Comparison of ENCODE assay signal across 8 mouse cellular contexts in the genomic region with DNA sequence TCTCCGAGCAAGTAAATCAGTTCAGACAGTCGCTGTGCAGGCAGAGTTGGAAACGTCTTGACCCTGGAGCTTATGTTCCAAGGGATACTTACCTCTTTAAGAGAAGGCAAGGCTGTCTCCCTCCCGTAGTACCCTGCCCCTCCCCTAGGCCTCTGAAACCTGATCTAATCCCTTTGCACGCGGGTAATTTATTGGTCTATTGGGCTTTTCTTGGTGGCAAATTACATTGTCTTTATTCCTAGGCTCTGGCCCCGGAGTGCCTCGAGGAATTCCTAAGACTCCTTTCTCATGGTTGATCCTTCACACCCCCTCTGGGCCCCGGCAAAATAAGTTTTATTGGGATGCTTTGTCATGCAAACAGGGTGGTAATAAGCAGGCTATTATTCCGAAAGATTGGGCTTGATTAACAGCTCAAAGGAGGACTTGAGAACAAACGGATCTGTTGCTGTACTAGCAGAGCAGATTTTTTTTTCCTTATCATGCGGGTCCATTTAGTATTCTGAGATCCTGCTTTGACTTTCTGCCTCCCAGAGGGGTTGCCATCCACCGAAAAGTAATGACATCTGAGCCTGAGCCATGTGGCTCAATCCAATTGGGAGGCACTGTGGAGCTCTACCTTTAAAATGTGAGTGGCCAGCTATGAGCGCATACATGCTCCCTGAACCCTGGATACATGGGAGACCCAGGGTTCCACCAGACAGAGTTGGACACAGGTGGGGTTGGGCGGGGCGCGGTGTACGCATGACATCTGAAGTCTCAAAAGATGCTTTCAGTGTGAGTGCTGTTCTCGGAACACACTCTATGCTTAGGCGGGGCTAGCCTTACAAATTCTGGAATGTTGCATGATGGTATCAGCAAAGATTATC. TPM values are rescaled to one million over a fixed set of nuclear protein-coding genes. Genes with fewer than 3 reads are reported as not detected.
DNase-seq lines count a peak whose midpoint lies in the region; ATAC-seq and TF ChIP-seq lines count a peak whose summit lies in the region.

No protein-coding gene starts in this region.

- no peak overlapping the region for H3K9ac ChIP-seq in embryonic facial prominence, embryonic 11.5 days (replicated peaks; ENCODE audit: low read length)
- no peak overlapping the region for H3K9ac ChIP-seq in intestine, embryonic 16.5 days (ENCODE audit: low read depth, low read length)
- H3K9ac ChIP-seq in neural tube, embryonic 15.5 days (replicated peaks), result peak overlapping the region; percentile 37; the same call in 1 of the 2 replicates

- no peaks in the 10 kb centered on the region for H3K36me3 ChIP-seq in embryonic facial prominence, embryonic 11.5 days (replicated peaks; ENCODE audit: control insufficient read depth, insufficient read depth, low read depth, low read length)
- no peaks in the 10 kb centered on the region for H3K36me3 ChIP-seq in intestine, embryonic 16.5 days (ENCODE audit: control insufficient read depth, insufficient read depth, low read length)
- H3K36me3 ChIP-seq in neural tube, embryonic 15.5 days, result no peaks in the 10 kb centered on the region; the same call in 1 of the 2 replicates

- 41% methylated on average over 20 of the region's 20 CpGs for WGBS in lung, adult 2 months
- WGBS in embryonic facial prominence, embryonic 11.5 days, result 20% methylated on average over 20 of the region's 20 CpGs
- 30% methylated on average over 20 of the region's 20 CpGs for WGBS in intestine, embryonic 16.5 days
- WGBS in neural tube, embryonic 15.5 days, result 10% methylated on average over 20 of the region's 20 CpGs

- no peak for TF ChIP-seq POLR2A in lung, adult 2 months (IDR thresholded peaks at IDR 0.05; ENCODE audit: borderline replicate concordance, extremely low read depth, low read depth, low read length)

- peak; percentile 79 for ATAC-seq in embryonic facial prominence, embryonic 11.5 days (replicated peaks; ENCODE audit: insufficient number of reproducible peaks, low FRiP score, low TSS enrichment, low read depth)
- ATAC-seq in intestine, embryonic 16.5 days, result peak; percentile 38
- peak; percentile 72 for ATAC-seq in neural tube, embryonic 15.5 days (ENCODE audit: low FRiP score)
- ATAC-seq in inflammation-experienced regulatory T-cells, adult 6 months, result no peak

- H3K27me3 ChIP-seq in embryonic facial prominence, embryonic 11.5 days (ENCODE audit: control insufficient read depth, insufficient read depth, low read length), result no peaks in the 10 kb centered on the region
- H3K27me3 ChIP-seq in intestine, embryonic 16.5 days (replicated peaks; ENCODE audit: control insufficient read depth, insufficient read depth, low read length), result no peaks in the 10 kb centered on the region
- no peaks in the 10 kb centered on the region for H3K27me3 ChIP-seq in neural tube, embryonic 15.5 days (replicated peaks)

- DNase-seq in lung, adult 2 months, result no peak
- DNase-seq in lung, postnatal 25 days (ENCODE audit: low spot score), result no peak
- DNase-seq in embryonic facial prominence, embryonic 11.5 days (ENCODE audit: low spot score), result peak; percentile 75
- no peak for DNase-seq in thymus, postnatal 36 days
- no peak for DNase-seq in urinary bladder, postnatal 25 days (ENCODE audit: low spot score)

- no peak for TF ChIP-seq CTCF in lung, adult 2 months (IDR thresholded peaks at IDR 0.05; ENCODE audit: insufficient read depth, low read length)

- no peak overlapping the region; the same call in 1 of the 2 replicates for H3K4me2 ChIP-seq in embryonic facial prominence, embryonic 11.5 days (ENCODE audit: low read depth, low read length)
- peak overlapping the region; percentile 67 for H3K4me2 ChIP-seq in intestine, embryonic 16.5 days (ENCODE audit: low read depth, low read length)
- peak overlapping the region; percentile 66 for H3K4me2 ChIP-seq in neural tube, embryonic 15.5 days

- H3K4me3 ChIP-seq in lung, adult 2 months (replicated peaks; ENCODE audit: extremely low read depth, low read depth, low read length), result peak overlapping the region; percentile 2
- no peak overlapping the region; the same call in 1 of the 2 replicates for H3K4me3 ChIP-seq in embryonic facial prominence, embryonic 11.5 days (ENCODE audit: low read depth, low read length)
- peak overlapping the region; percentile 39 for H3K4me3 ChIP-seq in intestine, embryonic 16.5 days (ENCODE audit: low read length)
- H3K4me3 ChIP-seq in neural tube, embryonic 15.5 days (replicated peaks), result peak overlapping the region; percentile 34

- H3K4me1 ChIP-seq in lung, adult 2 months (ENCODE audit: control insufficient read depth, insufficient read depth, low read length), result peaks cover 4% of the 10 kb centered on the region; the same call in 1 of the 2 replicates
- H3K4me1 ChIP-seq in embryonic facial prominence, embryonic 11.5 days (ENCODE audit: control insufficient read depth, insufficient read depth, low read length), result peaks cover 13% of the 10 kb centered on the region
- H3K4me1 ChIP-seq in intestine, embryonic 16.5 days (ENCODE audit: control insufficient read depth, insufficient read depth, low read length), result peaks cover 35% of the 10 kb centered on the region
- peaks cover 81% of the 10 kb centered on the region for H3K4me1 ChIP-seq in neural tube, embryonic 15.5 days

- no peak overlapping the region for H3K27ac ChIP-seq in embryonic facial prominence, embryonic 11.5 days (replicated peaks; ENCODE audit: low read depth, low read length)
- no peak overlapping the region for H3K27ac ChIP-seq in intestine, embryonic 16.5 days (ENCODE audit: low read length)
- peak overlapping the region; percentile 79 for H3K27ac ChIP-seq in neural tube, embryonic 15.5 days (replicated peaks)

- no peaks in the 10 kb centered on the region for H3K9me3 ChIP-seq in embryonic facial prominence, embryonic 11.5 days (replicated peaks; ENCODE audit: control insufficient read depth, low read length)
- no peaks in the 10 kb centered on the region for H3K9me3 ChIP-seq in intestine, embryonic 16.5 days (ENCODE audit: control insufficient read depth, low read length)
- H3K9me3 ChIP-seq in neural tube, embryonic 15.5 days (replicated peaks), result no peaks in the 10 kb centered on the region

RNA-seq across cellular contexts. Expression of a gene that starts 25.0 kb away (rescaled TPM):
- polyA plus RNA-seq in lung, adult 2 months (2012; rRNA removed), result 23.4 and 27.5 TPM in 2 replicates
- polyA plus RNA-seq in embryonic facial prominence, embryonic 11.5 days (2014; fragmentation: Nextera tagmentation; extraction: Ambion mirVana), result 15.9 and 21.7 TPM in 2 replicates
- 5.3 and 5.8 TPM in 2 replicates for polyA plus RNA-seq in intestine, embryonic 16.5 days (2015; fragmentation: Nextera tagmentation; extraction: Ambion mirVana)
- polyA plus RNA-seq in neural tube, embryonic 15.5 days (2015; fragmentation: Nextera tagmentation; extraction: Ambion mirVana), result 32.3 and 32.7 TPM in 2 replicates
- polyA plus RNA-seq in inflammation-experienced regulatory T-cells, adult 6 months (2017; shearing (Covaris generic)), result not detected
